Mouse (Mus musculus) B cell, adult (primary cell): Measurements from ENCODE around the gene Lcmt1. TPM values are rescaled to one million over a fixed set of nuclear protein-coding genes. Genes with fewer than 3 reads are reported as not detected.

Source experiments
- total RNA-seq: library from RNA; stranded (reverse); gene quantifications from 4 replicates; pipeline ENCODE4 v1.2.4, GENCODE M21; 2023; ENCODE audit not compliant: inconsistent age

The Lcmt1 gene
- 8.8 to 16.5 TPM (median 10.6 TPM) in 4 replicates for total RNA-seq

GRCm38 (mm10) chr7:123369759-123370481 lies at the start of gene Lcmt1, which contains the start of gene Arhgap17:
Gene Lcmt1, plus strand, starts transcription at chr7:123369784.
Gene Arhgap17, minus strand, starts transcription at chr7:123369915.

GRCm38 (mm10) chr7:123462070-123462501 lies 92.5 kb downstream of the Lcmt1 start, which contains the start of gene Aqp8:
Gene Aqp8, plus strand, starts transcription at chr7:123462291.

Other genes with a start within 250 kb of the Lcmt1 start
- gene Tnrc6a, start 245.9 kb upstream of the Lcmt1 start, total RNA-seq: 90.5 to 102 TPM (median 96.7 TPM) in 4 replicates
- not detected in 4 replicates for gene Slc5a11, start 155.0 kb upstream of the Lcmt1 start, total RNA-seq
- 257 to 290 TPM (median 276 TPM) in 4 replicates for gene Arhgap17, start 131 bp downstream of the Lcmt1 start, total RNA-seq
- gene Aqp8, start 92.5 kb downstream of the Lcmt1 start, total RNA-seq: not detected in 4 replicates
- 0.09 to 0.54 TPM (median 0.37 TPM) in 4 replicates for gene Zkscan2, start 130.7 kb downstream of the Lcmt1 start, total RNA-seq